Mouse (Mus musculus): ENCODE measurements around the gene Tmem41b. TPM values are rescaled to one million over a fixed set of nuclear protein-coding genes. Genes with fewer than 3 reads are reported as not detected.
"Not testable (repeated sequence)": the region's sequence is repeated elsewhere in the genome, so short reads cannot be mapped to it uniquely, and the experiment has no call there.

Gene Tmem41b
- polyA plus RNA-seq (2012; rRNA removed), result 8.0 and 11.6 TPM in 2 replicates

GRCm38 (mm10) chr7:109986775-109987174, at the start of gene Tmem41b:
Gene Tmem41b (minus strand): TSS chr7:109986929.
- H3K36me3 ChIP-seq (ENCODE audit: control insufficient read depth, insufficient read depth, low read length); DNase-seq (ENCODE audit: low read depth in 1 of 2, low spot score in 2 of 2); H3K4me1 ChIP-seq (ENCODE audit: control insufficient read depth, insufficient read depth, insufficient read length); H3K27me3 ChIP-seq (ENCODE audit: control insufficient read depth, insufficient read depth, low read length): not testable (repeated sequence)
- peak within 1 kb of the TSS; percentile 55 for H3K27ac ChIP-seq (ENCODE audit: insufficient read depth, low read length)
- 29% methylated on average over 6 of the region's 6 CpGs for WGBS
- H3K4me3 ChIP-seq (ENCODE audit: extremely low read depth, insufficient read depth, insufficient read length), result peak within 1 kb of the TSS; percentile 72

GRCm38 (mm10) chr7:110030342-110030741, 43.6 kb upstream of the Tmem41b start:
- H3K4me1 ChIP-seq (ENCODE audit: control insufficient read depth, insufficient read depth, insufficient read length), result no peaks in the 10 kb centered on the region
- DNase-seq (ENCODE audit: low read depth in 1 of 2, low spot score in 2 of 2), result no peak
- H3K27ac ChIP-seq (ENCODE audit: insufficient read depth, low read length), result no peak overlapping the region
- H3K4me3 ChIP-seq (ENCODE audit: extremely low read depth, insufficient read depth, insufficient read length), result no peak overlapping the region
- 86% methylated on average over 3 of the region's 3 CpGs for WGBS
- peaks cover 19% of the 10 kb centered on the region for H3K36me3 ChIP-seq (ENCODE audit: control insufficient read depth, insufficient read depth, low read length)
- H3K27me3 ChIP-seq (ENCODE audit: control insufficient read depth, insufficient read depth, low read length), result no peaks in the 10 kb centered on the region
- no peak for TF ChIP-seq CTCF (IDR thresholded peaks at IDR 0.05; ENCODE audit: extremely low read depth, insufficient read depth, insufficient read length, insufficient replicate concordance)
- TF ChIP-seq POLR2A (IDR thresholded peaks at IDR 0.05; ENCODE audit: low read depth, low read length), result no peak

GRCm38 (mm10) chr7:110028826-110029225, 42.1 kb upstream of the Tmem41b start:
- no peak for TF ChIP-seq CTCF (IDR thresholded peaks at IDR 0.05; ENCODE audit: extremely low read depth, insufficient read depth, insufficient read length, insufficient replicate concordance)
- no peak for TF ChIP-seq POLR2A (IDR thresholded peaks at IDR 0.05; ENCODE audit: low read depth, low read length)
- DNase-seq (ENCODE audit: low read depth in 1 of 2, low spot score in 2 of 2), result no peak
- Histone ChIP-seq H3K4me3 (ENCODE audit: extremely low read depth, insufficient read depth, insufficient read length) (no peak overlapping the region), H3K4me1 (ENCODE audit: control insufficient read depth, insufficient read depth, insufficient read length) (no peaks in the 10 kb centered on the region), H3K36me3 (ENCODE audit: control insufficient read depth, insufficient read depth, low read length) (peaks cover 17% of the 10 kb centered on the region), H3K27me3 (ENCODE audit: control insufficient read depth, insufficient read depth, low read length) (no peaks in the 10 kb centered on the region), H3K27ac (ENCODE audit: insufficient read depth, low read length) (no peak overlapping the region)
- 88% methylated on average over 1 of the region's 1 CpGs for WGBS

- 89% methylated on average over 2 of the region's 2 CpGs for WGBS
- TF ChIP-seq POLR2A (IDR thresholded peaks at IDR 0.05; ENCODE audit: low read depth, low read length) (no peak), CTCF (IDR thresholded peaks at IDR 0.05; ENCODE audit: extremely low read depth, insufficient read depth, insufficient read length, insufficient replicate concordance) (no peak)
- Histone ChIP-seq H3K27ac (ENCODE audit: insufficient read depth, low read length) (no peak overlapping the region), H3K4me1 (ENCODE audit: control insufficient read depth, insufficient read depth, insufficient read length) (no peaks in the 10 kb centered on the region), H3K27me3 (ENCODE audit: control insufficient read depth, insufficient read depth, low read length) (no peaks in the 10 kb centered on the region), H3K4me3 (ENCODE audit: extremely low read depth, insufficient read depth, insufficient read length) (no peak overlapping the region), H3K36me3 (ENCODE audit: control insufficient read depth, insufficient read depth, low read length) (peaks cover 6% of the 10 kb centered on the region)
- DNase-seq (ENCODE audit: low read depth in 1 of 2, low spot score in 2 of 2), result no peak
Measured at GRCm38 (mm10) chr7:110026594-110026993, 39.9 kb upstream of the Tmem41b start.

- DNase-seq (ENCODE audit: low read depth in 1 of 2, low spot score in 2 of 2), result no peak
Measured at GRCm38 (mm10) chr7:110023553-110023952, 36.8 kb upstream of the Tmem41b start.

GRCm38 (mm10) chr7:110018631-110019482, 32.1 kb upstream of the Tmem41b start:
- H3K4me1 ChIP-seq (ENCODE audit: control insufficient read depth, insufficient read depth, insufficient read length), result no peaks in the 10 kb centered on the region; the same call in 1 of the 2 replicates
- H3K27ac ChIP-seq (ENCODE audit: insufficient read depth, low read length), result peak overlapping the region; percentile 77
- TF ChIP-seq CTCF (IDR thresholded peaks at IDR 0.05; ENCODE audit: extremely low read depth, insufficient read depth, insufficient read length, insufficient replicate concordance), result no peak
- WGBS, result under 1% methylated on average over 42 of the region's 42 CpGs
- peak in 1 of 2 experiments; percentile 28 for DNase-seq (ENCODE audit: low read depth in 1 of 2, low spot score in 2 of 2)
- no peaks in the 10 kb centered on the region for H3K27me3 ChIP-seq (ENCODE audit: control insufficient read depth, insufficient read depth, low read length)
- H3K36me3 ChIP-seq (ENCODE audit: control insufficient read depth, insufficient read depth, low read length), result no peaks in the 10 kb centered on the region; the same call in 1 of the 2 replicates
- H3K4me3 ChIP-seq (ENCODE audit: extremely low read depth, insufficient read depth, insufficient read length), result peak overlapping the region; percentile 67

More at GRCm38 (mm10) chr7:110023553-110023952, 36.8 kb upstream of the Tmem41b start:
- WGBS, result 79% methylated on average over 1 of the region's 1 CpGs
- no peaks in the 10 kb centered on the region for H3K27me3 ChIP-seq (ENCODE audit: control insufficient read depth, insufficient read depth, low read length)
- H3K36me3 ChIP-seq (ENCODE audit: control insufficient read depth, insufficient read depth, low read length), result no peaks in the 10 kb centered on the region; the same call in 1 of the 2 replicates
- H3K4me3 ChIP-seq (ENCODE audit: extremely low read depth, insufficient read depth, insufficient read length), result no peak overlapping the region
- TF ChIP-seq POLR2A (IDR thresholded peaks at IDR 0.05; ENCODE audit: low read depth, low read length), result no peak
- no peak for TF ChIP-seq CTCF (IDR thresholded peaks at IDR 0.05; ENCODE audit: extremely low read depth, insufficient read depth, insufficient read length, insufficient replicate concordance)
- no peak overlapping the region for H3K27ac ChIP-seq (ENCODE audit: insufficient read depth, low read length)
- H3K4me1 ChIP-seq (ENCODE audit: control insufficient read depth, insufficient read depth, insufficient read length), result no peaks in the 10 kb centered on the region; the same call in 1 of the 2 replicates

GRCm38 (mm10) chr7:110018117-110018630, 31.4 kb upstream of the Tmem41b start, which contains the start of gene Ipo7:
Gene Ipo7 (plus strand): TSS chr7:110018274.
- Histone ChIP-seq H3K36me3 (ENCODE audit: control insufficient read depth, insufficient read depth, low read length) (no peaks in the 10 kb centered on the region; the same call in 1 of the 2 replicates), H3K4me1 (ENCODE audit: control insufficient read depth, insufficient read depth, insufficient read length) (no peaks in the 10 kb centered on the region; the same call in 1 of the 2 replicates), H3K27ac (ENCODE audit: insufficient read depth, low read length) (peak within 1 kb of the TSS; percentile 77), H3K4me3 (ENCODE audit: extremely low read depth, insufficient read depth, insufficient read length) (peak within 1 kb of the TSS; percentile 67), H3K27me3 (ENCODE audit: control insufficient read depth, insufficient read depth, low read length) (no peaks in the 10 kb centered on the region)
- DNase-seq (ENCODE audit: low read depth in 1 of 2, low spot score in 2 of 2), result peak; percentile 72 to 91
- under 1% methylated on average over 48 of the region's 48 CpGs for WGBS
- TF ChIP-seq POLR2A (IDR thresholded peaks at IDR 0.05; ENCODE audit: low read depth, low read length) (peak; percentile 89), CTCF (IDR thresholded peaks at IDR 0.05; ENCODE audit: extremely low read depth, insufficient read depth, insufficient read length, insufficient replicate concordance) (no peak)

All from spleen, adult 2 months (tissue).